Mouse (Mus musculus): ENCODE results near the gene Prrx2.

DNA sequence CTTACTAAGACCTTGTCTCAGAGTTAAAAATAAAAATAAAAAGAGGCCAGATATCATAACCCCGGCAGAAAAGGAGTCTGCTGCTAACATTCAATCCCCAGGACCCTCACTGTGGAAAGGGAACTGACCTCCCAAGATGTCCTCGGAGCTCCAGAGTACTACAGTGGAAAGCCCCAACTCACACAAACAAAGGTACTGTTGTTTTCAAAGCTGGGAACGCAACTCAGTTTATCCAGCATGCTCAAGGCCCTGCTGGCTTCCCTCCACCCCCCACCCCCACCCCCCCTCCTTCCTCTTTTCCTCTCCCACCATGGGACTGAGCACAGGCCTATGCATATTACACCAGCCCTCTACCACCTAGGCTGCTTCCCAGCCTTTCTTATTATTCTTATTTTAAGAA is 80.1 kb downstream of the Prrx2 start:
- TF ChIP-seq EP300 (IDR thresholded peaks at IDR 0.05) = no peak
- no peak for TF ChIP-seq CTCF (IDR thresholded peaks at IDR 0.05)

Measured in lung, postnatal 0 days (tissue).